Mouse (Mus musculus) thymus, adult 18-20 months (tissue): ENCODE results near the gene Zbtb5.
A peak's percentile ranks its signal among the peaks of the same experiment; 100 is the strongest.
"Not testable (repeated sequence)": the region's sequence is repeated elsewhere in the genome, so short reads cannot be mapped to it uniquely, and the experiment has no call there.

Source experiments
- DNase-seq, 2 experiments: peaks; one replicate each; pipeline ENCODE4 v3.0.0; 2022; ENCODE audit warnings: mixed read lengths in 2 of 2

Zbtb5 gene

DNA sequence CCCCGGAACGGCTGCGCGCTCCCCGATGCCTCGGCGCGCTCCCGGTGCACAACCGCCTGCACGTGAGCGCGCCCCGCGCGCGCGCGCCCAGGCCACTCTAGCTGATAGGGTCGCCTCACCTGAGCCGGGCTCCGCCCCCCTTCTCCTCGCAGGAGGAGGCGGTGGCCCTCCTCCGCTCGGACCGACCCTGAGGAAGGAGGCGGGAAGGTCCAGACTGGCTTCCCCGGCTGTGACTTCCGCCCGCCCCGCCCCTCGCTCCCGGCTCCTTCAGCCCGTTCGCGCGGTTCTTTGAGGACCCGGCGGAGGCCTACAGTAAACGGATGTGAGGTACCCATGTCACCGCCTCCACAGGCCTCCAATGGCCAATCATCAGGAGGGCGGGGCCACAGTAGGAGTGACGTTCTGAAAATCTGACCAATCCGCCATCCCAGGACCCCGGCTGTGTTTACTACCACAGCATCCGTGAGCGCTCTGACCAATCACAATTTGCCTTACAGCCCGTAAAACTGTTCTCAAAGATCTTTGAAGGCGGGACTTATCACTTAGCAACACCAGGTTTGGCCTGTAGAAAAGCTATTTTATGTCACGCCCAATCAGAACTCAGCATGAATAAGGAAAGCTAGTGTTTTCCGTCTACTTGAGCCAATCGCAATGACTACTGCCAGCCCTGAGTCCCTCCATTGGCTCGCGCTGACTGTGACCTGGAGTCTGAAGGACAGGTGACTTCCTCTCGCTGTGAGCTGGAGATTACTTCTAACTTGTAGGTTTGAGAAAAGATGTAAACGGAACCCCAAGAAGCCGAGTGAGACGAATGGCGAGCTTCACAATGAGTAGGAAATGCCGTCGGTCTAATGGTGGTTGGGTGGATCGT lies at the start of gene Zbtb5:
Zbtb5 (minus strand) TSS at position 308 of the 871 bp plus-strand sequence.
- peak; percentile 99 to 100 for DNase-seq

DNA sequence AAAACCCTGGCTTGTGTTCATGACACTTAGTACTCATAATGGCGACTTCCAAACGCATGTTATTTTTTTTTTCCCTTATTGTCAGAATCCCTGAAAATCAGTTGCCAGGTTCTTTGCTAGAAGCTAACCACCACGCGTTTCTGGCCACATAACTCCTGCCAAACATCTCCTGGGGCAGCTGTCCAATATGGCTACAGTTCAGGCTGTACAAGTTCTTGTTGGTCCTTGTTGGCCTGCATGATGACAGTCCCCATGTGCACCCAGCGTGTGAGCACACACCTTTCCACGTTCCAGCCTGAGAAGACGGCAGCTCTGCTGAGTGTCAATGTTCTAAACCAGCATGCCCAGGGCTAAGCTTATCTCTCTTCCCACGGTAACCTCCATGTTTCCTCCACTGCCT lies 43.2 kb upstream of the Zbtb5 start:
- DNase-seq, result no peak

DNA sequence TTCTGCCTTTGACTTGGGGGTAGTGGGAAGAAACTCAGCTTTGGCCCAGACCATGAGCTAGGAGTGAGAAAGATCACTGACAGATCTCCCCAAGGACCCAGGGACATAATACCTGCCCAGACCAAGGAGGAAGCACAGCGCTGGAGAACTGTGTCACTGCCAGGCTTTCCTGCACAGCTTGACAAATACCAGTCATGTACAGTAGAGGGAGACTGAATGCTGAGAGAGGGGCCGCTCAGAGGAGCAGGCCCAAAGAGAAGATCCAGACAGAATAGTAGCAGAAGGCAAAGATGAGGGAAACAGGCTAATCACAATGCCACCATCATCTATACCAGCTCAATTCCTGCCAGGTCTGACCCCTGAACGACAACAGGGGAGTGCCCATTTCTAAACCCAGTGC lies 42.6 kb upstream of the Zbtb5 start:
- DNase-seq, result no peak

DNA sequence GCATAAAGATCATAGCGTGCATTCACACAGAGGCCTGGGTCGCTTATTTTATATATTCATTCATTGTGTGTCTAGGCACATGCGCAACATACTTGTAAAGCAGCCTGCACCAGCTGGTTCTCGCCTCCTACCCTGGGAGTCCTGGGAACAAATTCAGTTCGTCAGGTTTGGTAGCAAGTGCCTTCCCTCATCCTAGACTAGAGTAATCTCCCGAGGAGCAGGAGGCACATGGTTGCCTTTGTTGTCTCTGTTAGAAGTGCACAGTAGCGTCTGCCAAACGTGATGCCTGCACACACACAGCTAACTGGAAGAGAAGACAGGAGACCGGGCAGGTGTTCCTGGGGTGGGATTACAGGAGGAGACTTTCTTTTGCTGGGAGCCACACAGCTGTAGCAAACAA lies 35.7 kb upstream of the Zbtb5 start:
- no peak for DNase-seq

DNA sequence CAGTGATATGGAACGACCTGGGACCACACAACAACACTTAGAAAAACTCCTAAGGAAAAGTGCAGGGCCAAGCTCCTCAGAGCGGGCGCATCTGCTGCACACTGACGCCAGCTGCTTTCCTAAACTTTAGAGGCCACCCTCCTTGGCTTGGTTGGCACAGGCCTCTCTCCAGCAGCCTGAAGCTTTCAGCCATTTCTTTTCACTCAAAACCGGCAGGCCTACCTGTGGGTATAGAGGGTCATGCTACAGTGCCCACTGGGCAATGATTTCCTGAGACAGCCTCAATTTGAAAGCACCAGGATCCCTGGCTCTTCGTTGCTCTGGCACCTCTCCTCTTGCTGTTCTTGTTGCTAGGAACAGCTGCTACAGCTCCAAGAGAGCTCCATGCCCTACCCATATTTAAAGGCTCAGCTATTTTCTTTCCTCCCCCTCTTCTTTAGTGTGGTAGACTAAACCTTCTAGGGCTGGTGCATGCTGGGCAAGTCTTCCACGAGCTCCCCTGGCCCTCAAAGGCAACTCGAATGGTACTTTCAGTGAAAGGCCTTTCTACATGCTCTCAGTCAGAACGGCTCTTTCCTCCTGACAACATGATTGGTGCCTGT lies 35.2 kb upstream of the Zbtb5 start:
- no peak for DNase-seq

DNA sequence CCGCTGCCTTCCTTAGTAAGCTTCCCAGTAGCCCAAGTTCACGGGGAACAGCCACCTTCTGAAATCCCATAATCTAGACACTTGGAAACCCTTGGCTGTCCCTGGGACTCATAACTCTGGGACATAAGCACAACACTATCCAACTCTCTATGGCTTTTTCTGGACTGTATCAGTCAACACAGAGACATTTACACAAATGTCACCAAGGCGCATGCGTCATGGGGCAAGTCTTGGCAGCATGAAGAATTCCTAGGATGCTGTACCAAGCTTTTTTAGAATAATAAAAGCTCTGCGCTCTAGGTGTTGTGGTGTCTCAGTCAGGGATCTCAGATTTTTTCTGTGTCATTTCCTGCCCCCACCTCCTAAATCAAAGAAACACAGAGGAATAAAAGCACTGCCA lies 34.5 kb upstream of the Zbtb5 start:
- DNase-seq, result no peak

DNA sequence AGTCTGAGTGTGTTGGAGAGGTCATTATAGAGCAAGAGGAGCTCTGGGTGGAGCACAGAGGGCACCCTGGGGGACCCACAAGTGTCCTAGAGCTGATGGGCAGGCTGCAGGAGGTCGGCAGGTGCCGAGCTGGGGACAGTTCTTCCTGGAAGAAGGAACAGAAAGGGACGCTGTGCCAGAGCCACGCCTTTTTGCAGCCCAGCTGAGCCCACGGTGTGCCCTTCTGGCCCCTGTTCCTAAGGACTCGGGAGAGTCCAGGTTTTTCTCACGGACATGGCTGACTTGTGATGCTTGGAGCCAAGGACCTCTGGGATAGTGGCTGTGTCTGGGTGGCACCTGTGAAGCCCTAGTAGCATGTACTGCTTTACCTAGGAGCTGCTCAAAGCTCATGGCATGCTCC lies 28.6 kb upstream of the Zbtb5 start:
- DNase-seq, result no peak

DNA sequence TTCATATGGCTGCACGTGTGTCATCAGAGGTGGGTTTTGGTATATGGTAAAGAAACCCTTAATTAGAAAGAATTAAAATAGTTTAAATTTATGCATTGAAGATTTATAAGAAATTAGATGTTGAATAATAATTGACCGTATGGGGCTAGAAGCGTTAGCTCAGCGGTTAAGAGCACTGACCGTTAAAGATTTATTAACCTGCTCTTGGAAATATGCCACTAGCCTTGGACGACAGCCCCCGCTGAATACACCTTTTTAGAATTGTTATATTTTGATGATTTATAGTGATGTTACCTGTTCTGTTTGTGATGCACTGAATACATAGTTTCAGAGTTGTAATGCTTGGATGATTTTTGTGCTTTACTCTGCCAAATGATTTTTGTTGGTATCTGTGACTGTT lies 27.3 kb upstream of the Zbtb5 start:
- DNase-seq, result not testable (repeated sequence)

DNA sequence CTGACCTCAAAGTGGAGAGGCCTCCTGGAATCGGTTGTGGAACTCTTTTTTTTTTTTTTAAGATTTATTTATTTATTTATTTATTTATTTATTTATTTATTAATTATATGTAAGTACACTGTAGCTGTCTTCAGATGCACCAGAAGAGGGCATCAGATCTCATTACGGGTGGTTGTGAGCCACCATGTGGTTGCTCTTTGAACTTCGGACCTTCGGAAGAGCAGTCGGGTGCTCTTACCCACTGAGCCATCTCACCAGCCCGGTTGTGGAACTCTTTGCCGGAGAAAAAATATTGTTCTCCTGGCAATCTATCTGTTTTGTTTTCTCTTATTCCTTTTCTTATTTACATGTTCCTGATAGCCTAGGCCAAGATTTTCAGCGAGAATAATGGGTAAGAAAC lies 26.7 kb upstream of the Zbtb5 start:
- DNase-seq, result not testable (repeated sequence)

DNA sequence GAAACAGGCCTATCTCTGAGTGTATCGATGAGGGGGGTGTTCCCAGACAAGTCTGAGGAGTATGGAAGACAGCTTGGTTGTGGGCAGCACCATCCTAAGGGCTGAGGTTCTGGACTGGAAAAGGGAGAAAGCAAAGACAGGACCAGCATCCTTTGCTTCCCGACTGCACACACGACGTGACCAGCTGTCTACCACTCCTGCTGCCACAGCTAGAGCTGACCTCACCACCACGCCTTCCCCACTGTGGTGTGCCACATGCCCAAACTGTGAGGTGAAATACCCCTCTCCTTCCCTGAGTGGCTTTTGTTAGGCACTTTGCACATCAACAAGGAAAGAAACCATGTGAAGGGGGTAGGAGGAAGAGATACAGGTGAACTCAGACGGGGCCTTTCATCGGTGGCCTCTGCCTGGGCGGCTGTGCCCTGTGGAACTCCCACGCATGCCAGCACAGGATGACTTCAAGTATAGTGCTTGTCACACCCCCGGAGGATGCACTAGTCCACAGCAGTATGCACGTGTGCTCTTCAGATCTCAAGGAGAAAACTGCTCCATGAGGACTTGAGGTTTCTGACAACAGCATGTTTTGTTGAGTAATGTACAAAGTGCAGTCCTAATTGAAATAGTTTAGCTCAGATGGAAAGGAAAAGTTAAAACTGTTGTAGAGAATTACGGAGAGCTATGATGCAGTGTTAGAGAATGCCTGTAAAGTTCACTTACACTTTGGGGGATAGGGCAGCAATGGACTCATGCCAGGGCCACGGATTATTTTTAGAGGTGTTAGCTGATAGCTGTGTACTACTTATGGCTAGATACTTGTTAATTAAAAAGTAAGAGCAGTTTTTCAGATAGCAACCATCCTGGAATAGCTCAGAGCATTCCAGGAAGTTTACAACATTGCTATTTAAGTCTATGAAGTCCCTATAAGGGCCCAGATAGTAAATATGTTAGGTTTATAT lies 25.5 kb upstream of the Zbtb5 start:
- no peak for DNase-seq

DNA sequence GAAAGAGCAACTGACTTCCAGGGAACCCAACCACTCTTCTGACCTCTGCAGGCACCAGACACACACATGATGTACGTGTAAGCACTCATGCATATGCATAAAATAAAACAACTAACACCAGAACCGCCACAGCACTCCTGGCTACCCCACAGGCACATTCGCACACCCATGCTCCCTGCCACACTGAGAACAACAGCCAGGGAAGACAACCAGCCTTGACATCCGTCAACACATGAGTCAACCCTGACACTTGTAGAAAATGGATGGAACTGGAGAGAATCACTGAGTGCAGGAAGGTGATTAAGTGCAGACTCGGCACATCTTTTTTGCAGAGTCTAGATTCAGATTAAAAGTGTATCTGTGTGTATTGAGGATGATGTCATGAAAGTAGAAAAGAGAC lies 24.4 kb upstream of the Zbtb5 start:
- no peak for DNase-seq

DNA sequence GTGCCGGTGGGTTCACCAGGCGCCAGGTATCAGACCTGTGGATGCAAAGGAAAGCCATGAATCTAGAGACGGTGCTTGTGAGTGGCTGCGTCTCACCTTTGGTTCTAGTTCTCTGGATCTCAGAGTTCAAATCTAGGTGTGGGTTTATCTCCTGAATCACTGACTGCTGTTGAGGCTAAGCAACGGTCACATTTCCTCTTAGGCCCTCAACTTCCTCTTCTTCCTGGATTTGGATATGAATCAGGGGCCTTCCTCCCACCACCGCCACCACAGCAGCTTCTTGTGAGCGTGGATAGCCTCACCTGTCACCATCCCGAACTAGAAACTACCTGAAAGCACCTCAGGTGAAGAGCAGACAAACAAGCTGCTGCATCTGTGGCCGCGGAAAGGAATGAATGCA lies 23.8 kb upstream of the Zbtb5 start:
- no peak for DNase-seq

DNA sequence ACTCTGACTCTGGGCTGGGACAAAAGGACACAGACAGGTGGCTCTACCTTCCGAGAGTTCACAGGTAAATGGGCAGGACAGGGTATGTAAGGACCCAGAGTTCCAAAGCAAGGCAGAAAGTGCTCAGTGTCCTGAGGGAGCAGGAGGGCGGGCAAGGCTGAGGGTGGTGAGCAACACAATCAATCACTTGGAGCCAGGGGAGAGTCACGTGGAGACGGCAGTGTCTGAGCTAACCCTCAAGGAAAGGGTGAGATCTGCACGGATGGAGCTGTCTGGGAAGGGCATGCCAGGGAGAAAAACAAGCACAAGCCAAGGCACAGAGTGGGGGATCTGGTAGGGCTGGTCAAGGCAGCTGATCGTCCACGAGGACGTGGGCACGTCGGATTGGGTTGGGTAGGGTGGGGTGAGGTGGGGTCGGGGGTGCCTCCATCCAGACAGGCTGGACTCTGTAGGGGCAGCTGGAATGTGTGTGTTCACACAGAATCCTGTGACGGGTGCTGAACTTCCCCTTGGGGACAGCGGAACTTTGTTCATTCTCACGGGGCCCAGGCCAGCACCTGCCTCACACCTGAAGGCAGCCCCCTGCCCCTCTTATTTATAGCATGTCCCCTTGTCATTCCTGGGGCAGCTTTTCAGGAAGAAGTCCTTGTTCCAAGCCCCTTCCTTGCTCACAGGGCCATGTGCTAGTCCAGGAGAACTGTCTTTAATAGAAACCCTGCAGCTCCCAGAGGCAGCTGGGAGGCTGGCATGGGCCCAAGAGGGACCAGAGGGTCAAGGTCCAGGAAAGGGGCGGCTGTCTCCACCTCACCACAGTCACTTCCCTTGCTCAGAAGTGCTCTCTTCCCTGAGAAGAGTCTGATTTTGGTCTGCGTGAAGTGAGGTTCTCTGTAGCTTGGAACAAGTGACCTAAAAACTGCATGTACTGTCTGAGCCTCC lies 22.7 kb upstream of the Zbtb5 start:
- DNase-seq, result no peak

DNA sequence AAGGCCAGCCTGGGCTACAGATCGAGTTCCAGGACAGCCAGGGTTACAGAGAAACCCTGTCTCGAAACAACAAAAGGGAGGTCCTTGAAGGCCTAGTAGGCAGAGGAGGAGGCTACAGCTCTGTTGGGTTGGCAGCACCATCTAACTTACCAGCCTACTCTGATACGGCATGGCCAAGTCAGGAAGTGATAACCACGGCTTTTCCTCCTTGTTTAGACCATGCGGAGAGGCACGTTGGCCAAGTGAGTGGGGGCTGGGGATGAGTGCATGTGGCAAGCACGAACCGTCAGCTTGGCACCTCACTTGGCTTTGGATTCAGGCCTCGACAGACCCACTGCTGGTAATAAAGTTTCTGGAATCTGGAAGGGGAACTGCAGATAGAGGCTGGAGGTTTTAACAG lies 20.4 kb upstream of the Zbtb5 start:
- no peak for DNase-seq

DNA sequence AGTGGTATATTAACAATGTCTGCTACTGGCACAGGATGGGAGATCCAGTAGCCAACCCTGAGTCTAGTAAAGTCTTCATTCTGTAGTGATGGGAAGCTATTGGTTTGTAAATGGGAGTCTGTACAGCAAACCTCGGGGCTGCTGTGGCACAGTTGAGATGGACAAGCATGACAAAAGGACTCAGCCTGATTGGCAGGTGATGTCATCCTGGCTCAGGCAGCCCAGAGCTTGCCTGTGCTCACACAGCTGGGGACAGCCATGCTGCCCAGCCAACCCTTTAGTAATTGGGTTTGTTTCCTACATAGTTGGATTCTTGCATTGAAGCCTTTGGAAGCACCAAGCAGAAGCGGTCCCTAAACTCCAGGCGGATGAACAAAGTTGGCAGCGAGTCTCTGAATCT lies 14.2 kb upstream of the Zbtb5 start:
- no peak for DNase-seq

DNA sequence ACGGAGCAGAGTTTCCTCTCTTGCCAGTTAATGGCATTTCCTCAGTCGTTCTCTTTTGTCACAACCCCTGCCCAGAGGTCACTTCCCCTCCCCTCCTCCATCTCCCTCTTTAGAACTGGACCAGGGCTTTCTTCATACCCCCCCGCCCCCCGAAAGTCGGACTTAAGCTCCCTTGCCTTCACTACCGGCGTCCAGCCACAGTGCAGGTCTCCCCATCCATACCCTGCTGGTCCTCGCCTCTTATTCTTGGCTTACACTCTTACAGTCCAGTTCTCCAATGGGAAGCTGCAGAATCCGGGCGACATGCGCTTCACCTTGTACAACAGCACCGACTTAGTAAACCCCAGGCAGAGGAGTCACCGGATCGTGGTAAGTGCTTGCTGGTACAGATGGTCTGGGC lies 6.8 kb upstream of the Zbtb5 start:
- no peak for DNase-seq

DNA sequence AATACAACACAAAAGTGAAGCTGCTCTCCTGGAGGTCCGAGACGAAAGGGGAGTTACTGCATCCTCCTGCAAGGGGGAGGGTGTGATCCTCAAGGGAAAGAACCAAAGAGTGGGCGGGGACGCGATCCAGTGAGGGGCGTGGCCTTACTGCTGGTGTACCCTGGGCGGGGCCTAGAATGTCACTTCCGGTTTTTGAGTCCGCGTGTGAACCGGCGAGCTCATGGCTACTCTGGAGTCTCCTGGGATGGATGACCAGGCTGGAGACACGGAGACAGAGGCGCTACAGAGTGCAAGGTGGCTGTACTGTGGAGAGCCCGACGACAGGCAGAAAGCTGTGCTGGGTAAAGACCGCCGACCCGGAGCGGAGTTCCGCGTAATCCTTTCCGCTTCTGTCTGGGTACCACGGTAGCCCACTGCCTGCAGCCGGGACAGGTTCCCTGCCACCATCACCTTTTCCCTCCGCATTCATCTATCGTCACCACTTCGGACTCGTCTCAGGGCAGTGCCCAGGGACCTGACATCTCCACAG lies 6.3 kb upstream of the Zbtb5 start, which contains the start of gene Polr1e:
Polr1e (plus strand) TSS at position 132 of the 529 bp plus-strand sequence.
- DNase-seq, result peak; percentile 87 to 93

DNA sequence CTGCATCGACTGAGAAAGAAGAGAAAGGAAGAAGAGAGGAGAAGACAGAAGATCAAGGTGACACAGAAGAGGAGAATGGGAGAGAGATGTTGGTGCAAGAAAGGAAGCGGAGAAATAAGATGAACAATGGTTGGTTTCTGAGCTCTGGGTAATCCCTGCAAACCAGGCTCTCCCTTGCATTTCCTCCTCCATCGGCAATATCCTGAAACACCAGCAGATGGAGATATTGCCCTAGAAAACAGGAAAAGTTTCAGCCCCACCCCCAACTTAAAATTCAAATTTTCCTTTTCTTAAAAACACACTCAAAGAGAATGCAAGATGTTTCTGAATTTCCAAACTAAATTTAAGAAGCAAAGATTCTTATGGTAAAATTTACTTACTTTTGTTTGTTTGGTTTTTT lies 3.4 kb upstream of the Zbtb5 start:
- no peak for DNase-seq

DNA sequence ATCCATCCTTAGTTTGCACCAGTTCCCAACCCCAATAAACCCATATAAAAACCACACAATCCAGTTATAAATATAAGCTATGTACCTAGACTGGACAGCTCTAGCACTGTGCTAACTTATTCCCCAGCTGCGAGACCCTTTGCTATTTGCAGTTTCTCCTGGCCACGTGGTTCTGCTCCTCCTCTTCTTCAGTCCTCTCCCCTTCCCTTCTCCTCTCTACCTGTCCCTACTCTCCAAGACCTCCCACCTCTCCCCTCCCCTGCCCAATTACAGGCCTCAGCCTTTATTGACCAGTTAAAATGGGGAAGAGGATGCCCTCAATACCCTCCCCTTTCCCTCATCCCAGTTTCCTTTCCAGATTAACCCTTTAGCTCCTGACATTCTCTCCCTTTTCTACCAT lies 1.3 kb upstream of the Zbtb5 start:
- no peak for DNase-seq

DNA sequence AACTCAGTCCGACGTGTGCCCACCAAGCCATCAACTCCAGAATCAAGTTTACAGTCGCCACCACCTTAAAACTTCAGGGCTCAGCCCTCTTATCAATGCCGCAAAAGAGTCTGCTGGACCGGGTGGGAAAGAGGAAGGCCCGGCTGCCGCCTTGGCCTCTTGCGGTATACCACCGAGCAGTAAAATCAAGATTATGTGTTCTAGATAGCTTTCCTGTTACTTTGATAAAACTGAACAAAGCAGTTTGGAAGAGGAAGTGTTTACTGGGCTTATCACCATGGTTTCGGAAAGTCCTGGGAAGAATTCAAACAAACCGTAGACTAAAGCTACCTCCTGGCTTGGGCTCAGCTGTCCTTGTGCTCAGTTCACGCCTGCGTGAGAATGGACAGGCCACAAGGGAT lies 819 bp upstream of the Zbtb5 start:
- DNase-seq, result no peak

DNA sequence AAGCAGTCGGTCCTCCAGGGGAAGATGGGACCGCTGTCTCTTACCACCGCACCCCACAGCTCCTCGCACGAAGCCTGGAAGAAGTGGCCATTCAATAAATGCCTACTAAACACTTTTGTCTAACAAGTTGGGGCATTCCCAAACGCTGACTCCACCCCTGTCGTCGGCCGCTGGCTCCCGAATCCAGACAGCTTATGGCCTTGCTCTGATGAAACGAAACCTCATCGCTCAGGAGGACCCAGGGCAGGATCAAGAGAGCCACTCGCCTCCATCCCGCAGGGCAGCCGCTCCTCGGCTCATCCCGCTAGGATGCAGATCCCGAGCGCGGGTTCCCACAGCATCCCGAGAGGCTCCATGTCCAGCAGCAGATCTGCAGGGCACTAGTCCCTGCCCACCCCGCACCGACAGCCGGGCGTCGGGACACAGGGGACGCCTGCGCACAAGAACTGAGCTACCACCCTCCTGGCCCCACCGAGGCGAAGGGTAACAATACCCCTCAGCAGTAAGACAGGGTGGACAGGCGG lies 569 bp downstream of the Zbtb5 start:
- no peak for DNase-seq
